Mouse (Mus musculus): ENCODE measurements around the gene Vgll2. TPM values are rescaled to one million over a fixed set of nuclear protein-coding genes. Genes with fewer than 3 reads are reported as not detected.
A peak's percentile ranks its signal among the peaks of the same experiment; 100 is the strongest.

Vgll2 gene
- total RNA-seq, 2 experiments from 2014 or later, result 70.7 to 109 TPM

- no peak for DNase-seq
- intact Hi-C loops (cut with DNase I), result no loop called here
Measured at GRCm38 (mm10) chr10:52043086-52043485, 20.8 kb downstream of the Vgll2 start.

DNA sequence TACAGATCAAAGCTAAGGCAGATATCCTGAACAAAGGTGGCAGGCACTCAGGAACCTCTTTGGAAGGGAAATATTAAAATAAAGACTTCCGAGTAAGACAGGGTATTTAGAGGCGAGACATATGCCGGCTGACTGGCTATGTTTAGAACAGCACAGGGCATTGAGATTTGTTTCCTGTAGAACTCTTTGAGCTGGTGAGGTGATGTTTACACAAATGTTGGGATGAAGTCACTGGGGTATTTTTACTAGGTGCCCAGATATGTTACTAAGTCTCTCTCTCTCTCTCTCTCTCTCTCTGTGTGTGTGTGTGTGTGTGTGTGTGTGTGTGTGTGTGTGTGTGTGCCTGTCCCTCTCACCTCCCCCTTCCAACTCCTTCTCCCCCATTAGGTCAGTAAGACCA lies 26.0 kb downstream of the Vgll2 start:
- intact Hi-C loops (cut with DNase I), result no loop called here
- DNase-seq, result no peak

- intact Hi-C loops (cut with DNase I), result loop anchor here (5.0 kb wide), 2 partner anchors 45 to 280 kb away; no protein-coding TSS in a partner anchor
- DNase-seq, result peak in 1 of 2 experiments; percentile 14
Measured at GRCm38 (mm10) chr10:52072482-52072881, 50.2 kb downstream of the Vgll2 start.

Small RNAs within 50 kb of the gene (microRNA-seq; reads per million reads assigned to microRNA genes)
- gene Gm24084, result 0 reads per million in 2 experiments

Other genes starting within 250 kb of the Vgll2 start
- under 1 TPM; 0.02 to 0.05 TPM for gene Ros1, start 172.7 kb downstream of the Vgll2 start, total RNA-seq (2021)
- gene Dcbld1, start 211.1 kb downstream of the Vgll2 start, total RNA-seq (2021), result 1 to 10 TPM; 1.4 to 1.9 TPM